Mouse (Mus musculus) hindbrain, embryonic 14.5 days (tissue): ENCODE results near the gene Rai14. TPM values are rescaled to one million over a fixed set of nuclear protein-coding genes. Genes with fewer than 3 reads are reported as not detected.

Experiments
- ATAC-seq: fragments of 200-750 bp; cut with Nextera tagmentation; 2 replicates; pipeline ENCODE4 v1.8.0; 2017; ENCODE audit warnings: moderate number of reproducible peaks, mild to moderate bottlenecking, moderate TSS enrichment, moderate library complexity; ENCODE audit not compliant: low FRiP score
- DNase-seq: peaks from one replicate; pipeline ENCODE4 v3.0.0-alpha.2; 2015; ENCODE audit warnings: low spot score
- H3K27ac ChIP-seq: fragments of 300-500 bp; sonication (generic); 2 replicates; pipeline ENCODE4 v1.5.1; 2014; ENCODE audit warnings: mild to moderate bottlenecking, moderate library complexity
- H3K27me3 ChIP-seq: fragments of 300-500 bp; sonication (generic); 2 replicates; pipeline ENCODE4 v1.6.1; 2014; ENCODE audit warnings: mild to moderate bottlenecking, low read length, mixed read lengths; ENCODE audit not compliant: control insufficient read depth, insufficient read depth
- H3K36me3 ChIP-seq: fragments of 300-500 bp; sonication (generic); replicated peaks from 2 replicates; pipeline ENCODE4 v1.6.1; 2014; ENCODE audit not compliant: control insufficient read depth, insufficient read depth
- H3K4me1 ChIP-seq: fragments of 300-500 bp; sonication (generic); replicated peaks from 2 replicates; pipeline ENCODE4 v1.6.1; 2014; ENCODE audit warnings: antibody characterized with exemption, low read length, mixed read lengths; ENCODE audit not compliant: control insufficient read depth, insufficient read depth
- H3K4me2 ChIP-seq: fragments of 300-500 bp; sonication (generic); replicated peaks from 2 replicates; pipeline ENCODE4 v1.6.1; 2014; ENCODE audit warnings: mild to moderate bottlenecking, moderate library complexity
- H3K4me3 ChIP-seq: fragments of 300-500 bp; sonication (generic); replicated peaks from 2 replicates; pipeline ENCODE4 v1.5.1; 2014; ENCODE audit warnings: mild to moderate bottlenecking, low read length
- H3K9ac ChIP-seq: fragments of 300-500 bp; sonication (generic); 2 replicates; pipeline ENCODE4 v1.6.1; 2014
- H3K9me3 ChIP-seq: fragments of 300-500 bp; sonication (generic); 2 replicates; pipeline ENCODE4 v1.6.1; 2016; ENCODE audit warnings: low read length; ENCODE audit not compliant: control insufficient read depth
- WGBS: fragments of 180-500 bp; shearing (Covaris S2); extraction: QIAGEN DNeasy Blood & Tissue Kit; methylation state at CpG from one replicate; pipeline ENCODE4 v1.1.7; 2014; 5-methylcytosine and 5-hydroxymethylcytosine counted together
- polyA plus RNA-seq: library from polyadenylated mRNA; unstranded; fragments of >200 nt; fragmentation: Nextera tagmentation; extraction: Ambion mirVana; gene quantifications from 2 replicates; pipeline ENCODE4 v1.2.1, GENCODE M21; 2014

Rai14 gene
- polyA plus RNA-seq, 1 experiment from 2014 or later: 12.9 TPM

DNA sequence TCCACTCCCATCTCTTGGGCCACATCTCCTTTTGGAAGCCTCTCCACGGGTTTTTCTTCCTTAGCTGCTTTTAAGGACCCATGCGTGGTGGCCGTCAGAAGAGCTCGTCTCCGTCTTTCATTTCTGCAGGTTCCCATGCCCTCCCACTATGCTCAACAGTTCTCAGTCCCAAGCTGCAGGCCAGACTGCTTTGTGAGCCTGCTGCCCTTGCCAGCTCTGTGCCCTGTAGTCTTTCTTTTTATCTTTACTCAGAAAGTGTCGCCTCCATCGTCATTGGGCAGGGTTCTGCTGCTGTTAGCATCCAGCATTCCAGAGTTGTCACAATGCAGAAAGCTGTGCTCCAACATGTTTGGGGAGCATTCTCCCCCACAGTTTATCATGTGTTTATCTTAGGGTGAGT is 147.9 kb downstream of the Rai14 start:
- Histone ChIP-seq H3K36me3 (peaks cover 39% of the 10 kb centered on the region), H3K27me3 (no peaks in the 10 kb centered on the region), H3K4me3 (no peak overlapping the region), H3K9me3 (no peaks in the 10 kb centered on the region), H3K4me1 (no peaks in the 10 kb centered on the region), H3K27ac (no peak overlapping the region), H3K4me2 (no peak overlapping the region), H3K9ac (no peak overlapping the region)
- DNase-seq: no peak
- no peak for ATAC-seq
- 79% methylated on average over 7 of the region's 7 CpGs for WGBS

DNA sequence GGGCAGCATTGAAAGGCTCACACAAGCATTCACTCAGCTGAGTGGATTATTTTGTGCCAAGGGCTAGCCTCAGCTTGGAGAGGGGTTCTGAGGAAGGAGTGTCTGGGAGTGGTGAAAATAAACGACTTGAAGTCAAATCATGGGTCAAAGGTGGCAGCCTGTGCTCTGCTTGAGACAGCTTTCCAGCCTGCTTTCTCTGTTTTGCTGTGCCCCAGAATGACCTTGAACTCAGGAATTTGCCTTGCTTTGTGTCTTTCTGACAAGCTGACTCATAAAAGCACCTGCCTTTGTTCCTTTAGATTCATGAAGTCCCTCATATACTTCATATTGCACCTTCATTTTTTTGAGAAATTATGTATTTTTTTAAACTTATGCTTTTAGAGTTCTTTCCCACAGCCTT is 150.2 kb downstream of the Rai14 start:
- no peak for ATAC-seq
- 24% methylated on average over 1 of the region's 1 CpGs for WGBS

DNA sequence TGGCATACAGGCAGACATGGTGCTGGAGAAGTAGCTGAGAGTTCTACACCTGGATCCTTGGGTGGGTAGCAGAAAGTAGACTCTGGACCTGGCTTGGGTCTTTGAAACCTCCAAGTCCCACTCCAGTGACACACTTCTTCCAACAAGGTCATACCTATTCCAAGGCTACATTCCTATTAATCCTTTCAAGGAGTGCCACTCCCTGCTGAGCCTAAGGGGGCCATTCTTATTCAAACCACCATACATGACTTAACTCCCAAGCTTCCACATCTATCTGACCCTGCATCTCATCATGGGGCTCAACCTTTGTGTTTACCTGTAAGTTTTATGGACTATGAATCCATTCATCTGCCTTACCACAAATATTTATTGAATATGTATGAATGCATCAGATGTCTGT is 152.1 kb downstream of the Rai14 start:
- Histone ChIP-seq H3K27ac (no peak overlapping the region), H3K9me3 (no peaks in the 10 kb centered on the region)

More for the DNA sequence above, 150.2 kb downstream of the Rai14 start:
- Histone ChIP-seq H3K27ac (no peak overlapping the region), H3K9ac (no peak overlapping the region), H3K4me1 (no peaks in the 10 kb centered on the region), H3K36me3 (peaks cover 19% of the 10 kb centered on the region; the same call in 1 of the 2 replicates), H3K4me2 (no peak overlapping the region), H3K9me3 (no peaks in the 10 kb centered on the region), H3K27me3 (no peaks in the 10 kb centered on the region), H3K4me3 (no peak overlapping the region)
- DNase-seq: no peak

DNA sequence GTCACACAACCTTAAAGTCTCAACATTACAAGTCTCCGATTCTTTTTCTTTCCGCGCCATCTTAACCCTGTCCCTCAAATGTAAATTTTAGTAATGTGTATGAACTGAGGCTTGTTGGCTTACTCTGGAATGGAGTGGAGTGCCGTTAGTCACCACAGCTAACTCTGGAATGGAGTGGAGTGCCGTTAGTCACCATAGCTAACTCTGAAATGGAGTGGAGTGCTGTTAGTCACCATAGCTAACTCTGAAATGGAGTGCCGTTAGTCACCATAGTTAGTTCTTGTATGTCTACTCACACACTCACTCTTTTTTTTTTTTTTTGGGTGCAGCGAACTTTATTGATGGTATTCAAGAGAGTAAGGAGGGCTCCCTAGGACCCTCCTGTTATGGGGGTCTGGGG is 154.4 kb downstream of the Rai14 start:
- no peak overlapping the region for H3K4me2 ChIP-seq
- DNase-seq (no peak), ATAC-seq (no peak)
- 93% methylated on average over 7 of the region's 7 CpGs for WGBS
- H3K36me3 ChIP-seq: no peaks in the 10 kb centered on the region
- H3K4me1 ChIP-seq: no peaks in the 10 kb centered on the region
- H3K9me3 ChIP-seq: no peaks in the 10 kb centered on the region
- no peak overlapping the region for H3K27ac ChIP-seq
- H3K27me3 ChIP-seq: no peaks in the 10 kb centered on the region
- H3K4me3 ChIP-seq: no peak overlapping the region
- no peak overlapping the region for H3K9ac ChIP-seq

More for the DNA sequence above, 152.1 kb downstream of the Rai14 start:
- H3K4me3 ChIP-seq: no peak overlapping the region
- no peak overlapping the region for H3K4me2 ChIP-seq
- no peaks in the 10 kb centered on the region for H3K27me3 ChIP-seq
- H3K9ac ChIP-seq: no peak overlapping the region
- H3K4me1 ChIP-seq: no peaks in the 10 kb centered on the region
- ATAC-seq (no peak), DNase-seq (no peak)
- H3K36me3 ChIP-seq: peaks cover 2% of the 10 kb centered on the region; the same call in 1 of the 2 replicates

DNA sequence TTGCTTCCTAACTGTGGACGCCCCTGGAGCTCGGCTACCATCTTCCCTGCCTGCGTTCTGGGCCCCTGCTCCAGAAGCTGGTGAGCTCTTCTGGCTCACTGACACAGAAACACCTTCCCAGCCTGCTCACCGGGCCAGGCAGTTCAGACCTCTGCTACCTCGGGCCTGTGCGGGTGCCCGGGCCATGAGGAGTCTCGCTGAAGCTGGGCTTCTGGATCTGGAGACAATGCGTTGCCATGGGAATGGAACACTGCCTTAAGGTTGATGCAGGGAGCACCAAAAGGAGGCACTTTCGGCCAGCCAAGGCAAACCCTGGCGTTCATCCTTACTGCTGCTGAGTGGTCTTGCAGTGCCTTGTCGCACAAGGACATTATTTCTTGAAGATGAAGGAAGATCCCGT is 156.0 kb downstream of the Rai14 start, which contains the start of gene Ttc23l:
Ttc23l (minus strand) TSS at position 204 of the 400 bp plus-strand sequence.
- H3K27me3 ChIP-seq: no peaks in the 10 kb centered on the region
- no peak within 1 kb of the TSS for H3K4me2 ChIP-seq
- DNase-seq (no peak), ATAC-seq (no peak)
- H3K4me1 ChIP-seq: no peaks in the 10 kb centered on the region
- H3K9ac ChIP-seq: no peak within 1 kb of the TSS
- no peaks in the 10 kb centered on the region for H3K36me3 ChIP-seq
- H3K27ac ChIP-seq: no peak within 1 kb of the TSS
- no peak within 1 kb of the TSS for H3K4me3 ChIP-seq
- 83% methylated on average over 13 of the region's 13 CpGs for WGBS
- H3K9me3 ChIP-seq: no peaks in the 10 kb centered on the region

DNA sequence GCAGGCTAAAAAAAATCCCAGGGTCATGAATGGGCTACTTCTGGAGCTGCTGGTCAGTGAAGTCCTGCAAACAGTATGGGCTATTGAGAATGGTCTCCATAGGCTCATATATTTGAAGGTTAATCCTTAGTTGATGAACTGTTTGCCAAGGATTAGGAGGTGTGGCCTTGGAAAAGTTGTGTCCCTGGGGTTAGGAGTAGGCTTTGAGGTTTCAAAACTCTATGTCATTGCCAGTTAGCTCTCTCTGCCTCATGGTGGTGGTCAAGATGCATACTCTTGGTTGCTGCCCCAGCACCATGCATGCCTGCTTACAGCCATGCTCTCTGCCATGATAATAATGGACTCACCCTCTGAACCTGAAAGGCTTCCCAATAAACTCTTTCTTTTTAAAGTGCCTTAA is 160.1 kb downstream of the Rai14 start:
- Histone ChIP-seq H3K4me3 (no peak overlapping the region), H3K9me3 (no peaks in the 10 kb centered on the region), H3K4me2 (no peak overlapping the region), H3K36me3 (no peaks in the 10 kb centered on the region), H3K4me1 (no peaks in the 10 kb centered on the region), H3K27ac (no peak overlapping the region), H3K9ac (no peak overlapping the region), H3K27me3 (no peaks in the 10 kb centered on the region)
- no peak for ATAC-seq
- no peak for DNase-seq

DNA sequence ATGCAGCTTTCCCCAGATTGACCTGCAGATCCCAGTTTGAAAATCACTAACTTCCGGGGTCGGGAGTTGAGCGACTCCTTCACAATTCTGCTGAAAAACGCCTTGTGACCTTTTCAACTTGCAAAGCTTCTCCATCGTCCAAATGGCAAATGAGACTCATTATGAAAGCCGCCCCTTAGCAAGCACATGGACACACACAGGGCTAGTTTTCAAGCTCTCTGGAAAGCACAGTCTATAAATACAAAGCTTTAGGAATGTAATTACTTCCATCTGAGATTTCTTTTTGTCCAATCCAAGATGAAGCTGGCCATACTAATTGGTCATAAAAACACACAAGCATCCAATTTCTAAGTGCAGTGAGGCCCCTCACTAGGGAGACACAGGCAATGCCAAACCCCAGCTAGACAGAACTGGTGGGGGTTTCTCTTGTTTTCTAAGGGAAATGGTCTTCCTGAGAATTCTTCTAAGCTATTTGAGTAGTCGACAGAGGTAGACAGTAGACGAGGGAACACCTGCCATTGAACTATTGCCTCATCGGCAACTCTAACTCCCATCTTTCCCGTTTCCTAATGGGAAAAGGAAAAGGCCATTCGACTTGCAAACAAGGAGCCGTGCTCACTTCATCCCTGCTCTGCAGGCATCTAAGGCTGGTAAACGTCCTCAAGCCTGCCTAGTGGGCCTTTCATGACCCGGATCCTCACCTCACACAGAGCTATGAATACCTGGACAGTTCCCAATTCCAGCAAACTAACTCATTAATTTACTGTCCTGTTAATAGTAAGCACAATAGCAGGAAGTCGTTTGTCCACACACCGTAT is 173.9 kb downstream of the Rai14 start:
- no peak for ATAC-seq
- no peak overlapping the region for H3K27ac ChIP-seq
- WGBS: 78% methylated on average over 16 of the region's 16 CpGs

DNA sequence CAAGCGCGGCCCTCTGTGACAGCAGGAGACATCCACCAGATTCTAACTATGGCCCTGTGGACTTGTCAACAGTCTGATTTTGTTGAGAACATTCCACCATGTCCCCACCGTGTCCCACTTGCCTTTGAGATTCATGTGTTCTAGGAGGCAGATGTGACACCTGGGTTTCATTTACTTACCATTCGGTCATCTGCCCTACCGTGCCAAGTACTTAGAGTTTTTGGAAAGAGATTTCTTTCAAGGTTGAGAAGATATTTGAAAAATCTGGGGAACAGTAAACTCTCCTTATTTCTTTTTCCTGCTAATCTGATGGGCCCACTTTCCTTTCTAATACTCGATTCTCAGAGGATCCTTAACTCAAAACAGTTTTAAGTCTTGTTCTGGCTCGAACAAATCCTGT is 178.5 kb downstream of the Rai14 start:
- Histone ChIP-seq H3K4me3 (no peak overlapping the region), H3K36me3 (no peaks in the 10 kb centered on the region), H3K27me3 (no peaks in the 10 kb centered on the region), H3K4me1 (no peaks in the 10 kb centered on the region), H3K9me3 (no peaks in the 10 kb centered on the region), H3K4me2 (no peak overlapping the region), H3K9ac (no peak overlapping the region), H3K27ac (no peak overlapping the region)
- 89% methylated on average over 7 of the region's 7 CpGs for WGBS
- DNase-seq (no peak), ATAC-seq (no peak)

More for the DNA sequence above, 173.9 kb downstream of the Rai14 start:
- Histone ChIP-seq H3K9me3 (no peaks in the 10 kb centered on the region), H3K9ac (no peak overlapping the region), H3K4me1 (no peaks in the 10 kb centered on the region), H3K27me3 (no peaks in the 10 kb centered on the region), H3K36me3 (no peaks in the 10 kb centered on the region), H3K4me3 (no peak overlapping the region), H3K4me2 (no peak overlapping the region)
- no peak for DNase-seq

DNA sequence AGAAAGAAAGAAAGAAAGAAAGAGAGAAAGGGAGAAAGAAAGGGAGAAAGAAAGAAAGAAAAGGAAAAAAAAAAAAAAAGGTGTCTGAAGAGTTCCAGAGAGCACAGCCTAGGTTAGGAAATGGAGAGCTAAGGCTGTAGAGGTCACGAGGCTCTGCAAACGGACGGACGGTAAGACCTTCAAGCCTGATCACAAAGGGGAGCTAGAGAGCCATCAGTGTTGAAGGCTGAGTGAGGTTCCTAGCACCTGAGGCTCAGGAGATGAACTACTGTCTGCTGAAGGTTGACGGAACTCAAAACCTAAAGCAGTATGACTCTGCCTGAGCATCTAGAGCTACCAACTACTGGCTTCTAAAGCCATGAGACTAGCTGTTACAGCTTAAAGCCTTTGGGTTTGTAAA is 179.8 kb downstream of the Rai14 start:
- Histone ChIP-seq H3K4me1 (no peaks in the 10 kb centered on the region), H3K4me3 (no peak overlapping the region), H3K27ac (no peak overlapping the region), H3K4me2 (no peak overlapping the region), H3K27me3 (no peaks in the 10 kb centered on the region), H3K9ac (no peak overlapping the region), H3K9me3 (no peaks in the 10 kb centered on the region), H3K36me3 (no peaks in the 10 kb centered on the region)
- DNase-seq (no peak), ATAC-seq (no peak)
- 92% methylated on average over 5 of the region's 5 CpGs for WGBS
